Mouse (Mus musculus) lung, embryonic 14.5 days (tissue): Measurements from ENCODE around the gene Rgmb. TPM values are rescaled to one million over a fixed set of nuclear protein-coding genes. Genes with fewer than 3 reads are reported as not detected.

Experiments used
- ATAC-seq: fragments of 200-750 bp; cut with Nextera tagmentation; 2 replicates; pipeline ENCODE4 v1.8.0; 2017; ENCODE audit warnings: mild to moderate bottlenecking, moderate TSS enrichment, moderate library complexity; ENCODE audit not compliant: insufficient read depth
- DNase-seq: peaks from one replicate; pipeline ENCODE4 v3.0.0-alpha.2; 2015
- H3K27ac ChIP-seq: fragments of 300-500 bp; sonication (generic); 2 replicates; pipeline ENCODE4 v1.5.1; 2014; ENCODE audit warnings: low read depth, mild to moderate bottlenecking, moderate library complexity
- H3K27me3 ChIP-seq: fragments of 300-500 bp; sonication (generic); 2 replicates; pipeline ENCODE4 v1.6.1; 2014; ENCODE audit warnings: low read length, control low read depth; ENCODE audit not compliant: insufficient read depth
- H3K36me3 ChIP-seq: fragments of 300-500 bp; sonication (generic); 2 replicates; pipeline ENCODE4 v1.6.1; 2014; ENCODE audit warnings: control low read depth; ENCODE audit not compliant: insufficient read depth
- H3K4me1 ChIP-seq: fragments of 300-500 bp; sonication (generic); 2 replicates; pipeline ENCODE4 v1.6.1; 2014; ENCODE audit warnings: antibody characterized with exemption, control low read depth; ENCODE audit not compliant: insufficient read depth
- H3K4me2 ChIP-seq: fragments of 300-500 bp; sonication (generic); 2 replicates; pipeline ENCODE4 v1.6.1; 2014; ENCODE audit warnings: mild to moderate bottlenecking
- H3K4me3 ChIP-seq: fragments of 300-500 bp; sonication (generic); 2 replicates; pipeline ENCODE4 v1.5.1; 2014; ENCODE audit warnings: low read depth, low read length
- H3K9ac ChIP-seq: fragments of 300-500 bp; sonication (generic); 2 replicates; pipeline ENCODE4 v1.6.1; 2014
- H3K9me3 ChIP-seq: fragments of 300-500 bp; sonication (generic); 2 replicates; pipeline ENCODE4 v1.6.1; 2016; ENCODE audit warnings: low read depth, low read length, control low read depth
- CTCF ChIP-seq: IDR thresholded peaks from 2 replicates; pipeline ENCODE4 v1.5.1; 2016; ENCODE audit warnings: antibody characterized with exemption, low read depth
- WGBS: fragments of 180-500 bp; shearing (Covaris S2); extraction: QIAGEN DNeasy Blood & Tissue Kit; methylation state at CpG from one replicate; pipeline ENCODE4 v1.1.7; 2014; 5-methylcytosine and 5-hydroxymethylcytosine counted together
- polyA plus RNA-seq: library from polyadenylated mRNA; unstranded; fragments of >200 nt; fragmentation: Nextera tagmentation; extraction: Ambion mirVana; gene quantifications from 2 replicates; pipeline ENCODE4 v1.2.1, GENCODE M21; 2014

Rgmb gene
- polyA plus RNA-seq, 1 experiment from 2014 or later: 17.6 TPM

- Histone ChIP-seq H3K36me3 (no peaks in the 10 kb centered on the region), H3K4me3 (peak overlapping the region; percentile 95), H3K9ac (peak overlapping the region; percentile 48), H3K4me1 (peaks cover 3% of the 10 kb centered on the region; the same call in 1 of the 2 replicates), H3K4me2 (peak overlapping the region; percentile 85), H3K27me3 (no peaks in the 10 kb centered on the region), H3K9me3 (no peaks in the 10 kb centered on the region), H3K27ac (peak overlapping the region; percentile 56; the same call in 1 of the 2 replicates)
- WGBS: 0% methylated on average over 18 of the region's 18 CpGs
- ATAC-seq (peak; percentile 29), DNase-seq (no peak)
- no peak for TF ChIP-seq CTCF
Measured at GRCm38 (mm10) chr17:15826928-15827327, 3.9 kb downstream of the Rgmb start.

- Histone ChIP-seq H3K27me3 (no peaks in the 10 kb centered on the region), H3K4me2 (peak overlapping the region; percentile 85), H3K4me3 (peak overlapping the region; percentile 95), H3K9ac (peak overlapping the region; percentile 92), H3K9me3 (no peaks in the 10 kb centered on the region), H3K27ac (peak overlapping the region; percentile 90), H3K4me1 (peaks cover 3% of the 10 kb centered on the region; the same call in 1 of the 2 replicates), H3K36me3 (no peaks in the 10 kb centered on the region)
- 0% methylated on average over 26 of the region's 34 CpGs for WGBS
- ATAC-seq (peak; percentile 92), DNase-seq (peak; percentile 99)
- 0 out of 2 replicates have a peak, but pooled peaks have one; percentile 6 for TF ChIP-seq CTCF
Measured at GRCm38 (mm10) chr17:15826444-15826909, 4.4 kb downstream of the Rgmb start.

GRCm38 (mm10) chr17:15825481-15826396, 5.1 kb downstream of the Rgmb start:
- DNase-seq (peak; percentile 71), ATAC-seq (peak; percentile 60)
- peak overlapping the region; percentile 85 for H3K4me2 ChIP-seq
- no peaks in the 10 kb centered on the region for H3K9me3 ChIP-seq
- peak overlapping the region; percentile 90 for H3K27ac ChIP-seq
- no peak for TF ChIP-seq CTCF
- H3K4me1 ChIP-seq: peaks cover 3% of the 10 kb centered on the region; the same call in 1 of the 2 replicates
- H3K9ac ChIP-seq: peak overlapping the region; percentile 92
- no peaks in the 10 kb centered on the region for H3K27me3 ChIP-seq
- H3K36me3 ChIP-seq: peaks cover under 1% of the 10 kb centered on the region; the same call in 1 of the 2 replicates
- WGBS: under 1% methylated on average over 98 of the region's 102 CpGs
- peak overlapping the region; percentile 95 for H3K4me3 ChIP-seq

- Histone ChIP-seq H3K4me1 (peaks cover 3% of the 10 kb centered on the region; the same call in 1 of the 2 replicates), H3K9ac (peak overlapping the region; percentile 92), H3K27ac (no peak overlapping the region), H3K9me3 (no peaks in the 10 kb centered on the region), H3K36me3 (peaks cover 4% of the 10 kb centered on the region; the same call in 1 of the 2 replicates), H3K4me3 (peak overlapping the region; percentile 95), H3K4me2 (peak overlapping the region; percentile 85), H3K27me3 (no peaks in the 10 kb centered on the region)
- DNase-seq (no peak), ATAC-seq (no peak)
- no peak for TF ChIP-seq CTCF
- 13% methylated on average over 3 of the region's 3 CpGs for WGBS
Measured at GRCm38 (mm10) chr17:15824854-15825253, 6.0 kb downstream of the Rgmb start.

GRCm38 (mm10) chr17:15824337-15824736, 6.5 kb downstream of the Rgmb start:
- H3K9me3 ChIP-seq: no peaks in the 10 kb centered on the region
- TF ChIP-seq CTCF: no peak
- H3K27me3 ChIP-seq: no peaks in the 10 kb centered on the region
- peak overlapping the region; percentile 95 for H3K4me3 ChIP-seq
- peaks cover 10% of the 10 kb centered on the region; the same call in 1 of the 2 replicates for H3K36me3 ChIP-seq
- peaks cover 8% of the 10 kb centered on the region; the same call in 1 of the 2 replicates for H3K4me1 ChIP-seq
- H3K9ac ChIP-seq: peak overlapping the region; percentile 92; the same call in 1 of the 2 replicates
- H3K27ac ChIP-seq: peak overlapping the region; percentile 18; the same call in 1 of the 2 replicates
- ATAC-seq (no peak), DNase-seq (peak; percentile 41)
- peak overlapping the region; percentile 85 for H3K4me2 ChIP-seq
- WGBS: 38% methylated on average over 11 of the region's 11 CpGs

- ATAC-seq (no peak), DNase-seq (peak; percentile 61)
- peak overlapping the region; percentile 85 for H3K4me2 ChIP-seq
- TF ChIP-seq CTCF: no peak
- 26% methylated on average over 3 of the region's 3 CpGs for WGBS
- no peaks in the 10 kb centered on the region for H3K9me3 ChIP-seq
- H3K9ac ChIP-seq: peak overlapping the region; percentile 92; the same call in 1 of the 2 replicates
- no peaks in the 10 kb centered on the region for H3K27me3 ChIP-seq
- peak overlapping the region; percentile 18; the same call in 1 of the 2 replicates for H3K27ac ChIP-seq
- peaks cover 10% of the 10 kb centered on the region; the same call in 1 of the 2 replicates for H3K4me1 ChIP-seq
- peak overlapping the region; percentile 95 for H3K4me3 ChIP-seq
- H3K36me3 ChIP-seq: peaks cover 10% of the 10 kb centered on the region; the same call in 1 of the 2 replicates
Measured at GRCm38 (mm10) chr17:15823838-15824237, 7.0 kb downstream of the Rgmb start.

- WGBS: 53% methylated on average over 5 of the region's 5 CpGs
- Histone ChIP-seq H3K27ac (no peak overlapping the region), H3K4me1 (peaks cover 10% of the 10 kb centered on the region; the same call in 1 of the 2 replicates)
Measured at GRCm38 (mm10) chr17:15823215-15823614, 7.6 kb downstream of the Rgmb start.

More at GRCm38 (mm10) chr17:15823215-15823614, 7.6 kb downstream of the Rgmb start:
- no peaks in the 10 kb centered on the region for H3K9me3 ChIP-seq
- H3K9ac ChIP-seq: no peak overlapping the region; the same call in 1 of the 2 replicates
- peaks cover 10% of the 10 kb centered on the region; the same call in 1 of the 2 replicates for H3K36me3 ChIP-seq
- H3K4me2 ChIP-seq: peak overlapping the region; percentile 85
- no peaks in the 10 kb centered on the region for H3K27me3 ChIP-seq
- DNase-seq (no peak), ATAC-seq (no peak)
- 0 out of 2 replicates have a peak overlapping the region, but pooled peaks have one; percentile 12 for H3K4me3 ChIP-seq
- TF ChIP-seq CTCF: no peak
